Mouse (Mus musculus) left cerebral cortex, postnatal 4 days (tissue): Measurements from ENCODE around the gene Urgcp. TPM values are rescaled to one million over a fixed set of nuclear protein-coding genes. Genes with fewer than 3 reads are reported as not detected.

Source experiments
- DNase-seq: peaks from one replicate; pipeline ENCODE4 v3.0.0-alpha.2; 2022
- intact Hi-C: fragments of 180-260 bp; cut with DNase I; formaldehyde crosslinking; loops from one replicate; pipeline ENCODE4 v1.15.1; 2025
- total RNA-seq, 2 experiments: library from RNA; stranded (reverse); gene quantifications; 2 replicates each; pipeline ENCODE4 v1.2.3; 2021

Gene Urgcp
- total RNA-seq, 2 experiments from 2014 or later, result 41.5 to 52.4 TPM

- intact Hi-C loops, result no loop called here
- DNase-seq, result no peak
Observed at GRCm38 (mm10) chr11:5787671-5788055, 25.5 kb upstream of the Urgcp start.

- no peak for DNase-seq
- intact Hi-C loops, result no loop called here
Observed at GRCm38 (mm10) chr11:5785732-5786131, 23.6 kb upstream of the Urgcp start.

GRCm38 (mm10) chr11:5782199-5782944 lies 20.2 kb upstream of the Urgcp start:
- intact Hi-C loops, result no loop called here
- DNase-seq, result no peak

- intact Hi-C loops, result no loop called here
- no peak for DNase-seq
Observed at GRCm38 (mm10) chr11:5780035-5780499, 17.9 kb upstream of the Urgcp start.

- intact Hi-C loops, result no loop called here
- no peak for DNase-seq
Observed at GRCm38 (mm10) chr11:5778481-5778880, 16.3 kb upstream of the Urgcp start.

- intact Hi-C loops, result no loop called here
- no peak for DNase-seq
Observed at GRCm38 (mm10) chr11:5766019-5766418, 3.8 kb upstream of the Urgcp start.

GRCm38 (mm10) chr11:5762633-5762982 lies 432 bp upstream of the Urgcp start:
- intact Hi-C loops, result no loop called here
- no peak for DNase-seq

- intact Hi-C loops, result no loop called here
- no peak for DNase-seq
Observed at GRCm38 (mm10) chr11:5753755-5754154, 8.4 kb downstream of the Urgcp start.

GRCm38 (mm10) chr11:5744951-5745350 lies 17.2 kb downstream of the Urgcp start:
- intact Hi-C loops, result no loop called here
- DNase-seq, result no peak

GRCm38 (mm10) chr11:5742106-5742505 lies 20.1 kb downstream of the Urgcp start:
- intact Hi-C loops, result no loop called here

GRCm38 (mm10) chr11:5740965-5741627 lies 21.1 kb downstream of the Urgcp start:
- intact Hi-C loops, result no loop called here
- peak; percentile 52 for DNase-seq

More at GRCm38 (mm10) chr11:5742106-5742505, 20.1 kb downstream of the Urgcp start:
- no peak for DNase-seq

- intact Hi-C loops, result no loop called here
- DNase-seq, result peak; percentile 34
Observed at GRCm38 (mm10) chr11:5740599-5740964, 21.6 kb downstream of the Urgcp start.

- no peak for DNase-seq
- intact Hi-C loops, result no loop called here
Observed at GRCm38 (mm10) chr11:5739846-5740245, 22.3 kb downstream of the Urgcp start.

- no peak for DNase-seq
- intact Hi-C loops, result no loop called here
Observed at GRCm38 (mm10) chr11:5738888-5739632, 23.1 kb downstream of the Urgcp start.

- DNase-seq, result no peak
- intact Hi-C loops, result no loop called here
Observed at GRCm38 (mm10) chr11:5737137-5737536, 25.0 kb downstream of the Urgcp start.

- no peak for DNase-seq
- intact Hi-C loops, result no loop called here
Observed at GRCm38 (mm10) chr11:5734323-5734722, 27.9 kb downstream of the Urgcp start.

- intact Hi-C loops, result no loop called here
- DNase-seq, result peak; percentile 41
Observed at GRCm38 (mm10) chr11:5732401-5732800, 29.8 kb downstream of the Urgcp start.

- intact Hi-C loops, result no loop called here
Observed at GRCm38 (mm10) chr11:5729582-5729981, 32.6 kb downstream of the Urgcp start.

GRCm38 (mm10) chr11:5718611-5719354 lies 43.4 kb downstream of the Urgcp start:
- intact Hi-C loops, result no loop called here
- DNase-seq, result no peak

More at GRCm38 (mm10) chr11:5729582-5729981, 32.6 kb downstream of the Urgcp start:
- DNase-seq, result no peak

GRCm38 (mm10) chr11:5716938-5717705 lies 45.1 kb downstream of the Urgcp start:
- no peak for DNase-seq
- intact Hi-C loops, result no loop called here
